Mouse (Mus musculus) hindbrain, embryonic 16.5 days (tissue): ENCODE measurements around the gene Apobec3. TPM values are rescaled to one million over a fixed set of nuclear protein-coding genes. Genes with fewer than 3 reads are reported as not detected.
"Not testable (repeated sequence)": the region's sequence is repeated elsewhere in the genome, so short reads cannot be mapped to it uniquely, and the experiment has no call there.

Experiments
- ATAC-seq: fragments of 200-750 bp; cut with Nextera tagmentation; 2 replicates; pipeline ENCODE4 v1.8.0; 2017; ENCODE audit warnings: moderate TSS enrichment, moderate library complexity
- H3K27ac ChIP-seq: fragments of 300-500 bp; sonication (generic); 2 replicates; pipeline ENCODE4 v1.5.1; 2014; ENCODE audit warnings: low read depth, mild to moderate bottlenecking, control low read depth, low read length, moderate library complexity
- H3K27me3 ChIP-seq: fragments of 300-500 bp; sonication (generic); replicated peaks from 2 replicates; pipeline ENCODE4 v1.6.1; 2014; ENCODE audit warnings: low read length; ENCODE audit not compliant: control insufficient read depth, insufficient read depth
- H3K36me3 ChIP-seq: fragments of 300-500 bp; sonication (generic); 2 replicates; pipeline ENCODE4 v1.6.1; 2014; ENCODE audit warnings: mild to moderate bottlenecking, low read length, moderate library complexity, mixed read lengths; ENCODE audit not compliant: control insufficient read depth, insufficient read depth
- H3K4me1 ChIP-seq: fragments of 300-500 bp; sonication (generic); 2 replicates; pipeline ENCODE4 v1.6.1; 2014; ENCODE audit warnings: low read depth, low read length; ENCODE audit not compliant: control insufficient read depth, insufficient read depth
- H3K4me2 ChIP-seq: fragments of 300-500 bp; sonication (generic); 2 replicates; pipeline ENCODE4 v1.6.1; 2014; ENCODE audit warnings: mild to moderate bottlenecking, low read length, control low read depth, moderate library complexity
- H3K4me3 ChIP-seq: fragments of 300-500 bp; sonication (generic); 2 replicates; pipeline ENCODE4 v1.5.1; 2014; ENCODE audit warnings: mild to moderate bottlenecking, low read length, control low read depth, moderate library complexity
- H3K9ac ChIP-seq: fragments of 300-500 bp; sonication (generic); 2 replicates; pipeline ENCODE4 v1.6.1; 2014; ENCODE audit warnings: low read depth, mild to moderate bottlenecking, control low read depth, low read length, moderate library complexity
- H3K9me3 ChIP-seq: fragments of 300-500 bp; sonication (generic); 2 replicates; pipeline ENCODE4 v1.6.1; 2014; ENCODE audit warnings: mild to moderate bottlenecking, low read length, moderate library complexity; ENCODE audit not compliant: control insufficient read depth
- WGBS: fragments of 180-500 bp; shearing (Covaris S2); extraction: QIAGEN DNeasy Blood & Tissue Kit; methylation state at CpG from one replicate; pipeline ENCODE4 v1.1.7; 2014; 5-methylcytosine and 5-hydroxymethylcytosine counted together
- polyA plus RNA-seq: library from polyadenylated mRNA; unstranded; fragments of >200 nt; fragmentation: Nextera tagmentation; extraction: Ambion mirVana; gene quantifications from 2 replicates; pipeline ENCODE4 v1.2.1, GENCODE M21; 2015

Apobec3 gene
- polyA plus RNA-seq, 1 experiment from 2014 or later = 4.5 TPM

DNA sequence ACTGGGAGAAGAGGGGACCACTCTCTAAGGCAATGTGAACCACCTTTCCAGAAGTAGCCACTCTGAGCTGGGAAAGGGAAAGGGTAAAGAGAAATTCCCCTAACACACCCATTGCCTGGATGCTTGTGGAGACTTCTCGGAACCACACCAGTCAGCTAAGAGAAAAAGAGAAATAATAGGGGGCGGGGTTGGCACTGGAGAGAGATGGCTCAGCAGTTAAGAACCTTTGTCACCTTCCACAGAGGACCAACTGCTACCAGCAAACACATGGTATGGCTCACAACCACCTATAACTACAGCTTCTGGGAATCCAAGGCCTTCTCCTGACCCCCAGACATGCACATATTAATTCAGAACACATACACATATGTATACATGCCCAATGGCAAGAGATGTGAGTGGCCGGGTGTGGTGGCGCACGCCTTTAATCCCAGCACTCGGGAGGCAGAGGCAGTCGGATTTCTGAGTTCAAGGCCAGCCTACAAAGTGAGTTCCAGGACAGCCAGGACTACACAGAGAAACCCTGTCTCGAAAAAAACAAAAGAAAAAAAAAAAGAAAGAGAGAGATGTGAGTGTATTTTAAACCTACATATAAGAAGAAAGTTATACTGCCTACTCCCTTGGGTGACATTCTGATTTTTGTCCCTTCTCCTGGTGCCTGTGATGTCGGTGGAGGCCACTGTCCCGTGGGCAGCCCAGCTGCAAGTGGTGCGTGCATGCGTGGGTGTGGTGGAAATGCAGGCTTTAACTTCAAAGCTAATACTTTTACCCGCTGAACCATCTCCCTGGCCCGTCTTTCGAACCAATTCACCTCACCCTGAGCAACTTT, 1.8 kb downstream of the Apobec3 start:
- no peak overlapping the region for H3K9ac ChIP-seq
- H3K27ac ChIP-seq = no peak overlapping the region
- no peaks in the 10 kb centered on the region for H3K36me3 ChIP-seq
- 86% methylated on average over 15 of the region's 15 CpGs for WGBS
- H3K4me2 ChIP-seq = peak overlapping the region; percentile 61
- ATAC-seq = no peak
- H3K4me3 ChIP-seq = no peak overlapping the region; the same call in 1 of the 2 replicates
- no peaks in the 10 kb centered on the region for H3K9me3 ChIP-seq
- peaks cover 5% of the 10 kb centered on the region for H3K4me1 ChIP-seq
- peaks cover 2% of the 10 kb centered on the region; the same call in 1 of the 2 replicates for H3K27me3 ChIP-seq

DNA sequence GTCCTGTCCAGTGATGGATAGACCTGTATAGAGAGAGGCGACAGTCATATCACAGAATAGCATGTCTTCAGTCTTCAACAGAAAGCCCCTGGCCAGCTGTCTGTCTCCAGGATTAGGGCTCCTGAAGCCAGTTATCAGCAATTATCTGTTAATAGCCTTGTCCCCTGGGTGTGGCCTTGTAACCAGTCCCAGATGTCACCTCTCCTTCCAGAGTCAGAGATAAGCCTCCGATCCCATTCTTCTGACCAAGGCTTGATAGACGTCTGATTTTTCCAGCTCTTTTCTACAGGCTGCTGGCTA, 2.3 kb downstream of the Apobec3 start:
- Histone ChIP-seq H3K9ac (no peak overlapping the region), H3K4me3 (no peak overlapping the region), H3K9me3 (no peaks in the 10 kb centered on the region), H3K4me1 (peaks cover 5% of the 10 kb centered on the region), H3K4me2 (no peak overlapping the region), H3K27ac (no peak overlapping the region), H3K27me3 (peaks cover 2% of the 10 kb centered on the region; the same call in 1 of the 2 replicates), H3K36me3 (no peaks in the 10 kb centered on the region)
- ATAC-seq = no peak
- WGBS = 82% methylated on average over 3 of the region's 3 CpGs

DNA sequence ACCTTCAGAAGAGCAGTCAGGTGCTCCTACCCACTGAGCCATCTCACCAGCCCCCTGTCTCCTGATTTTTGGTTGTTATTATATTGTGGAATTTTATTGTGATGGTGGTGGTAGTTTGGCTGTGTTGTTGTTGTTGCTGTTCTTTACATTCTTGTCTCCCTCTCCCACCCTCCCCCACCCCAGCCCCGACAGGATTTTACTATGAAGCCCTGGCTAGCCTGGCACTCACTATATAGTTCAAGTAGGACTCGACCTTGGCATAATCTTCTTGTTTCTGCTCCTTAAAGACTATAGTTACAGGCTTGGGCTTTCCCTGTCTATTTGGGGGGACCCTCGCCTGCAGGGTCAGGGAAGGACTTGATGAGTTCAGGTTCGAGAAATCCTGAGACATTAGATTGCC, 2.9 kb downstream of the Apobec3 start:
- Histone ChIP-seq H3K9me3 (no peaks in the 10 kb centered on the region), H3K4me1 (peaks cover 5% of the 10 kb centered on the region), H3K4me2 (no peak overlapping the region), H3K27me3 (peaks cover 2% of the 10 kb centered on the region; the same call in 1 of the 2 replicates), H3K4me3 (no peak overlapping the region), H3K9ac (no peak overlapping the region), H3K27ac (no peak overlapping the region), H3K36me3 (no peaks in the 10 kb centered on the region)
- ATAC-seq = no peak
- 84% methylated on average over 4 of the region's 4 CpGs for WGBS

DNA sequence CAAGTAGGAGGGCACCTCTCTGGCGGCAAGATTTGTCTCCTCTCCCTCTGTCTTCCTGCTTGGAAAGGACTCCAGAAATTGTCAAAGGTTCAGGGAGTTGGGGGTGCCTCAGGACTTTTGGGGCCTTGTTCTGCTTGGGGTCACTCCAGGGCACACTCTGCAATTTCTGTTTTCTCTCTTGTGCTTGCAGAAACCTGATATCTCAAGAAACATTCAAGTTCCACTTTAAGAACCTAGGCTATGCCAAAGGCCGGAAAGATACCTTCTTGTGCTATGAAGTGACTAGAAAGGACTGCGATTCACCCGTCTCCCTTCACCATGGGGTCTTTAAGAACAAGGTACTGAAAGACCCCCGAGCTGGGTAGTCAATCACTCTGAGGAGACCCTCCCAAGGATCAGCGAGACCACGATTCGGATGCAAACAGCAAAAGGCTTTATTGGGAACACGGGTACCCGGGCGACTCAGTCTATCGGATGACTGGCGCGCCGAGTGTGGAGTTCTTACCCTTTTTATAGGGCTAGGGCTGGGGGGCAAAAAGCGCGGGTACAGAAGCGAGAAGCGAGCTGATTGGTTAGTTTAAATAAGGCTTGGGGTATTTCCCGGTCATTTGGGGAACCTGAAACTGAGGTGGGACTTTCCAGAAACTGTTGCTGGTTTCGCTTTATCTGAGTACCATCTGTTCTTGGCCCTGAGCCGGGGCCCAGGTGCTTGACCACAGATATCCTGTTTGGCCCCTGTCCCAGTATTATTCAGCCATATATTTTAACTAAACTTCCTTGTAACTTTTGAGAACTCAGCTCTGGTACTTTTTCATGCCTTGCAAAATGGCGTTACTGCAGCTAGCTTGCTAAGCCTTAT, 4.0 kb downstream of the Apobec3 start:
- WGBS = 86% methylated on average over 7 of the region's 23 CpGs
- H3K9me3 ChIP-seq, H3K4me1 ChIP-seq, H3K27me3 ChIP-seq, H3K27ac ChIP-seq, H3K9ac ChIP-seq, H3K4me3 ChIP-seq, H3K4me2 ChIP-seq, H3K36me3 ChIP-seq, ATAC-seq: not testable (repeated sequence)

- Histone ChIP-seq H3K4me3 (no peak overlapping the region), H3K36me3 (no peaks in the 10 kb centered on the region), H3K9me3 (no peaks in the 10 kb centered on the region), H3K4me2 (no peak overlapping the region), H3K27ac (no peak overlapping the region), H3K27me3 (peaks cover 2% of the 10 kb centered on the region; the same call in 1 of the 2 replicates), H3K9ac (no peak overlapping the region), H3K4me1 (peaks cover 5% of the 10 kb centered on the region)
- WGBS = 88% methylated on average over 9 of the region's 9 CpGs
- no peak for ATAC-seq
Observed at GRCm38 (mm10) chr15:79896080-79896725, 4.7 kb downstream of the Apobec3 start.

DNA sequence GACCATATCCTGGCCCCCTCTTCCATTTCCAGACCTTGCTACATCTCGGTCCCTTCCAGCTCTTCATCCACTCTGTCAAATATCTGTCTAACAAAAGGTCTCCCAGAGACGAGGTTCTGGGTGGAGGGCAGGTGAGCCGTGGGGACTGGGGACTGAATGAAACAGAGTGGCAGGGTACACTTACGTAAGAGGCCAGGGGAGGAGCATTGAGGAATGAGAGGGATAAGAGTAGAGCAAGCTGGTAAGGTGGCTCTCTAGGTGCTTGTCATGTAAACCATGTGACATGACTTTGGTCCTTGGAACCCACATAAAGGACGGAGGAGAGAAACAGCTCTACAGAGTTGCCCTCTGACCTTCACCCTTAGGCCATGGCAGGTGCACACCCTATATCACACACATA, 7.5 kb downstream of the Apobec3 start:
- Histone ChIP-seq H3K27ac (no peak overlapping the region), H3K4me3 (no peak overlapping the region), H3K9ac (no peak overlapping the region), H3K4me2 (no peak overlapping the region), H3K9me3 (no peaks in the 10 kb centered on the region), H3K36me3 (no peaks in the 10 kb centered on the region), H3K4me1 (no peaks in the 10 kb centered on the region), H3K27me3 (no peaks in the 10 kb centered on the region)
- WGBS = 94% methylated on average over 5 of the region's 5 CpGs
- ATAC-seq = no peak

DNA sequence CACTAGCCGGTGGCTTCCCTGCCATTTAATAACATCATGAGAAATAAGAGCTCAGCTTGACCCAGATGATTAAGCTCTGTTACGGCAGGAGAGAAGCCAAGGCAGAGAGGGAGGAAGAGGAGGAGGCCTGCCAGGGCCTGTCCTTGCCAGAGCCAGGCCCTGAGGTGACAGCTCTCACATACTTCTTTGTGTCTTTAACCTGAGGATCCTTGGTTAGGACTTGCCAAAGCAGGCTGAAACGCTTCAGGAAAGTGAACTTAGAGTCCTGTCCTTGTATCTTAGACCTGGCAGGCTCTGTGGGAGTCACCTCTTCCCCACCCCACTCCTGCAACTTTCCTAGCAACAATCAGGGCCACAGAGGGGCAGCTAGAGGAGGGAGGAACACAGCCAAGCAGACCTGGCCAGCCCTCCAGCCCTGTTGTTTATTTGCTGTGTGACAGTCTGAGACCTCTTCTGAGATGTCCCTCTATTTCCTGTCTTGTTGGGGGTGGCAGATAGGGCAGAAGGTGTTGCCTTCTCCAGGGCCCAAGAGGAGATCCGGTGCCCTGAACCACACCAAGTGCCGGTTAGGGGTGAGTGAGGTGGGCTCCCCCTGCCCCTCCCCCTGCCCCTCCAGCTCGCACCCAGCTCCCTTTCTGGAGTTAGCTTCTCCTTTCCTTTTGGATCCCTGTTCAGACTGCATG, 8.5 kb downstream of the Apobec3 start:
- WGBS = 90% methylated on average over 6 of the region's 6 CpGs
- H3K36me3 ChIP-seq = no peaks in the 10 kb centered on the region
- no peak overlapping the region for H3K4me3 ChIP-seq
- no peak overlapping the region for H3K9ac ChIP-seq
- H3K4me1 ChIP-seq = no peaks in the 10 kb centered on the region
- H3K9me3 ChIP-seq = no peaks in the 10 kb centered on the region
- ATAC-seq = no peak
- H3K27me3 ChIP-seq = no peaks in the 10 kb centered on the region
- no peak overlapping the region for H3K27ac ChIP-seq
- H3K4me2 ChIP-seq = no peak overlapping the region

GRCm38 (mm10) chr15:79900751-79901150, 9.3 kb downstream of the Apobec3 start:
- H3K36me3 ChIP-seq = no peaks in the 10 kb centered on the region
- no peak for ATAC-seq
- H3K4me1 ChIP-seq = no peaks in the 10 kb centered on the region
- H3K4me3 ChIP-seq = no peak overlapping the region
- H3K9me3 ChIP-seq = no peaks in the 10 kb centered on the region
- H3K27me3 ChIP-seq = no peaks in the 10 kb centered on the region
- no peak overlapping the region for H3K27ac ChIP-seq
- WGBS = 70% methylated on average over 7 of the region's 7 CpGs
- no peak overlapping the region for H3K9ac ChIP-seq
- no peak overlapping the region for H3K4me2 ChIP-seq
